Mouse (Mus musculus) limb, embryonic 14.5 days (tissue): ENCODE measurements around the gene Gm16485. TPM values are rescaled to one million over a fixed set of nuclear protein-coding genes. Genes with fewer than 3 reads are reported as not detected.

Experiments
- ATAC-seq: fragments of 200-750 bp; cut with Nextera tagmentation; 2 replicates; pipeline ENCODE4 v1.8.0; 2017; ENCODE audit warnings: low read depth, moderate number of reproducible peaks, moderate TSS enrichment; ENCODE audit not compliant: low FRiP score
- DNase-seq: peaks from one replicate; pipeline ENCODE4 v3.0.0-alpha.2; 2015; ENCODE audit warnings: low spot score
- H3K27ac ChIP-seq: fragments of 300-500 bp; sonication (generic); replicated peaks from 2 replicates; pipeline ENCODE4 v1.5.1; 2014; ENCODE audit warnings: low read depth, mild to moderate bottlenecking, low read length, moderate library complexity, mixed read lengths
- H3K27me3 ChIP-seq: fragments of 300-500 bp; sonication (generic); 2 replicates; pipeline ENCODE4 v1.6.1; 2014; ENCODE audit warnings: low read length, mixed read lengths; ENCODE audit not compliant: control insufficient read depth, insufficient read depth
- H3K36me3 ChIP-seq: fragments of 300-500 bp; sonication (generic); 2 replicates; pipeline ENCODE4 v1.6.1; 2014; ENCODE audit warnings: mild to moderate bottlenecking, low read length, moderate library complexity, mixed read lengths; ENCODE audit not compliant: control insufficient read depth, insufficient read depth
- H3K4me1 ChIP-seq: fragments of 300-500 bp; sonication (generic); 2 replicates; pipeline ENCODE4 v1.6.1; 2014; ENCODE audit warnings: antibody characterized with exemption, low read length, mixed read lengths; ENCODE audit not compliant: control insufficient read depth, insufficient read depth
- H3K4me2 ChIP-seq: fragments of 300-500 bp; sonication (generic); replicated peaks from 2 replicates; pipeline ENCODE4 v1.6.1; 2014; ENCODE audit warnings: low read depth, mild to moderate bottlenecking, low read length, moderate library complexity; ENCODE audit not compliant: severe bottlenecking
- H3K4me3 ChIP-seq: fragments of 300-500 bp; sonication (generic); replicated peaks from 2 replicates; pipeline ENCODE4 v1.5.1; 2014; ENCODE audit warnings: low read length
- H3K9ac ChIP-seq: fragments of 300-500 bp; sonication (generic); 2 replicates; pipeline ENCODE4 v1.6.1; 2014; ENCODE audit warnings: mild to moderate bottlenecking, low read depth, low read length, moderate library complexity; ENCODE audit not compliant: severe bottlenecking
- H3K9me3 ChIP-seq: fragments of 300-500 bp; sonication (generic); 2 replicates; pipeline ENCODE4 v1.6.1; 2016; ENCODE audit warnings: low read length; ENCODE audit not compliant: control insufficient read depth
- POLR2A ChIP-seq: fragments of 200-500 bp; IDR thresholded peaks from 2 replicates; pipeline ENCODE4 v1.8.0; 2012; ENCODE audit warnings: inconsistent platforms, mild to moderate bottlenecking, moderate library complexity, borderline replicate concordance; ENCODE audit not compliant: insufficient read depth, insufficient read length; ENCODE audit errors: extremely low read depth
- WGBS: fragments of 180-500 bp; shearing (Covaris S2); extraction: QIAGEN DNeasy Blood & Tissue Kit; methylation state at CpG from one replicate; pipeline ENCODE4 v1.1.7; 2014; 5-methylcytosine and 5-hydroxymethylcytosine counted together
- polyA plus RNA-seq, 2 experiments: library from polyadenylated mRNA; depleted of rRNA in 1 of 2; stranded (reverse) in 1 of 2; unstranded in 1 of 2; fragments of >200 nt; fragmentation: Nextera tagmentation in 1 of 2; extraction: Ambion mirVana in 1 of 2; gene quantifications; 2 replicates each; pipeline versions ENCODE4 v1.2.1 to v1.2.3; 2012 to 2014

Gene Gm16485
- polyA plus RNA-seq, 2 experiments: 0.18 to 0.26 TPM

GRCm38 (mm10) chr9:8977775-8978174, 6.2 kb downstream of the Gm16485 start:
- H3K27me3 ChIP-seq: no peaks in the 10 kb centered on the region
- ATAC-seq: no peak
- 49% methylated on average over 2 of the region's 2 CpGs for WGBS
- H3K4me3 ChIP-seq: no peak overlapping the region
- no peak for DNase-seq
- no peak for TF ChIP-seq POLR2A
- H3K9ac ChIP-seq: no peak overlapping the region
- H3K4me1 ChIP-seq: no peaks in the 10 kb centered on the region
- no peak overlapping the region for H3K27ac ChIP-seq
- no peak overlapping the region for H3K4me2 ChIP-seq
- H3K36me3 ChIP-seq: no peaks in the 10 kb centered on the region
- no peaks in the 10 kb centered on the region for H3K9me3 ChIP-seq

- Histone ChIP-seq H3K9ac (no peak overlapping the region), H3K4me1 (no peaks in the 10 kb centered on the region), H3K27ac (no peak overlapping the region), H3K27me3 (no peaks in the 10 kb centered on the region), H3K36me3 (no peaks in the 10 kb centered on the region), H3K4me2 (no peak overlapping the region), H3K9me3 (no peaks in the 10 kb centered on the region), H3K4me3 (no peak overlapping the region)
- ATAC-seq (no peak), DNase-seq (no peak)
- TF ChIP-seq POLR2A: no peak
- WGBS: 73% methylated on average over 3 of the region's 3 CpGs
Measured at GRCm38 (mm10) chr9:8982315-8982714, 10.7 kb downstream of the Gm16485 start.

GRCm38 (mm10) chr9:8996494-8996893, 24.9 kb downstream of the Gm16485 start:
- H3K9me3 ChIP-seq: no peaks in the 10 kb centered on the region

GRCm38 (mm10) chr9:9001170-9001569, 29.6 kb downstream of the Gm16485 start:
- H3K36me3 ChIP-seq: peaks cover 32% of the 10 kb centered on the region
- no peak overlapping the region for H3K27ac ChIP-seq
- ATAC-seq (no peak), DNase-seq (peak; percentile 44)
- H3K27me3 ChIP-seq: no peaks in the 10 kb centered on the region
- H3K9me3 ChIP-seq: no peaks in the 10 kb centered on the region
- H3K9ac ChIP-seq: no peak overlapping the region
- no peak for TF ChIP-seq POLR2A
- no peak overlapping the region for H3K4me2 ChIP-seq
- H3K4me3 ChIP-seq: no peak overlapping the region
- no peaks in the 10 kb centered on the region for H3K4me1 ChIP-seq

More at GRCm38 (mm10) chr9:8996494-8996893, 24.9 kb downstream of the Gm16485 start:
- no peak for TF ChIP-seq POLR2A
- Histone ChIP-seq H3K4me1 (no peaks in the 10 kb centered on the region), H3K4me3 (no peak overlapping the region), H3K27me3 (no peaks in the 10 kb centered on the region), H3K9ac (no peak overlapping the region), H3K27ac (no peak overlapping the region), H3K36me3 (peaks cover 23% of the 10 kb centered on the region), H3K4me2 (no peak overlapping the region)
- ATAC-seq (no peak), DNase-seq (no peak)
- 73% methylated on average over 2 of the region's 2 CpGs for WGBS

GRCm38 (mm10) chr9:9015108-9015507, 43.5 kb downstream of the Gm16485 start:
- H3K36me3 ChIP-seq: peaks cover 33% of the 10 kb centered on the region

More at GRCm38 (mm10) chr9:9015108-9015507, 43.5 kb downstream of the Gm16485 start:
- Histone ChIP-seq H3K9me3 (peaks cover 2% of the 10 kb centered on the region; the same call in 1 of the 2 replicates), H3K9ac (no peak overlapping the region), H3K4me1 (no peaks in the 10 kb centered on the region), H3K4me3 (no peak overlapping the region), H3K4me2 (no peak overlapping the region), H3K27ac (no peak overlapping the region), H3K27me3 (no peaks in the 10 kb centered on the region)
- ATAC-seq (no peak), DNase-seq (no peak)
- no peak for TF ChIP-seq POLR2A
- 94% methylated on average over 2 of the region's 2 CpGs for WGBS

Other genes starting within 250 kb of the Gm16485 start
- 0.72 and 0.87 TPM in 2 replicates for gene Pgr, start 72.0 kb upstream of the Gm16485 start, polyA plus RNA-seq (2012; rRNA removed)
- 1.1 and 1.2 TPM in 2 replicates for gene Pgr, start 72.0 kb upstream of the Gm16485 start, polyA plus RNA-seq (2014; fragmentation: Nextera tagmentation; extraction: Ambion mirVana)